Mouse (Mus musculus) liver, adult 2 months (tissue): Measurements from ENCODE around the gene Togaram1. TPM values are rescaled to one million over a fixed set of nuclear protein-coding genes. Genes with fewer than 3 reads are reported as not detected.

ENCODE experiments used
- DNase-seq: peaks from one replicate; pipeline ENCODE4 v3.0.0-alpha.2; 2011; ENCODE audit warnings: low read depth, low spot score; ENCODE audit errors: extremely low read depth
- H3K27ac ChIP-seq: fragments of 200-500 bp; replicated peaks from 2 replicates; pipeline ENCODE4 v1.5.1; 2012; ENCODE audit warnings: low read depth, mild to moderate bottlenecking, control low read depth, inconsistent platforms, low read length; ENCODE audit not compliant: insufficient read depth
- H3K27me3 ChIP-seq: fragments of 200-500 bp; 2 replicates; pipeline ENCODE4 v1.6.1; 2012; ENCODE audit warnings: mild to moderate bottlenecking, moderate library complexity, low read length, inconsistent platforms; ENCODE audit not compliant: control insufficient read depth, insufficient read depth
- H3K36me3 ChIP-seq: fragments of 200-500 bp; 2 replicates; pipeline ENCODE4 v1.6.1; 2012; ENCODE audit warnings: low read length, inconsistent platforms; ENCODE audit not compliant: control insufficient read depth, insufficient read depth
- H3K4me1 ChIP-seq: fragments of 200-500 bp; 2 replicates; pipeline ENCODE4 v1.6.1; 2011; ENCODE audit warnings: low read length; ENCODE audit not compliant: control insufficient read depth, insufficient read depth
- H3K4me3 ChIP-seq: fragments of 200-500 bp; 2 replicates; pipeline ENCODE4 v1.5.1; 2011; ENCODE audit warnings: low read depth, mild to moderate bottlenecking, control low read depth, low read length, moderate library complexity; ENCODE audit not compliant: insufficient read depth
- H3K79me2 ChIP-seq: fragments of 200-500 bp; 2 replicates; pipeline ENCODE4 v1.6.1; 2012; ENCODE audit warnings: inconsistent platforms, mild to moderate bottlenecking, low read length, moderate library complexity; ENCODE audit not compliant: control insufficient read depth, insufficient read depth
- H3K9ac ChIP-seq: fragments of 200-500 bp; 2 replicates; pipeline ENCODE4 v1.6.1; 2012; ENCODE audit warnings: low read depth, mild to moderate bottlenecking, control low read depth, inconsistent platforms, low read length
- CTCF ChIP-seq: fragments of 200-500 bp; IDR thresholded peaks from 2 replicates; pipeline ENCODE4 v1.5.1; 2011; ENCODE audit warnings: low read depth, low read length, control low read depth
- POLR2A ChIP-seq: fragments of 200-500 bp; IDR thresholded peaks from 2 replicates; pipeline ENCODE4 v1.6.1; 2011; ENCODE audit warnings: low read length, control low read depth; ENCODE audit not compliant: insufficient read depth; ENCODE audit errors: extremely low read depth
- WGBS: fragments of 180-500 bp; shearing (Covaris S2); methylation state at CpG from one replicate; pipeline ENCODE4 v1.1.7; 2018; 5-methylcytosine and 5-hydroxymethylcytosine counted together
- polyA plus RNA-seq: library from polyadenylated mRNA; depleted of rRNA; stranded (reverse); fragments of >200 nt; gene quantifications from 2 replicates; pipeline ENCODE4 v1.2.3, GENCODE M21; 2012
- total RNA-seq: library from RNA; depleted of rRNA; stranded (reverse); fragments of >200 nt; gene quantifications from 2 replicates; pipeline ENCODE4 v1.2.3, GENCODE M21; 2014

Togaram1 gene
- total and polyA plus RNA-seq, 2 experiments, result 2.0 to 14.6 TPM

DNA sequence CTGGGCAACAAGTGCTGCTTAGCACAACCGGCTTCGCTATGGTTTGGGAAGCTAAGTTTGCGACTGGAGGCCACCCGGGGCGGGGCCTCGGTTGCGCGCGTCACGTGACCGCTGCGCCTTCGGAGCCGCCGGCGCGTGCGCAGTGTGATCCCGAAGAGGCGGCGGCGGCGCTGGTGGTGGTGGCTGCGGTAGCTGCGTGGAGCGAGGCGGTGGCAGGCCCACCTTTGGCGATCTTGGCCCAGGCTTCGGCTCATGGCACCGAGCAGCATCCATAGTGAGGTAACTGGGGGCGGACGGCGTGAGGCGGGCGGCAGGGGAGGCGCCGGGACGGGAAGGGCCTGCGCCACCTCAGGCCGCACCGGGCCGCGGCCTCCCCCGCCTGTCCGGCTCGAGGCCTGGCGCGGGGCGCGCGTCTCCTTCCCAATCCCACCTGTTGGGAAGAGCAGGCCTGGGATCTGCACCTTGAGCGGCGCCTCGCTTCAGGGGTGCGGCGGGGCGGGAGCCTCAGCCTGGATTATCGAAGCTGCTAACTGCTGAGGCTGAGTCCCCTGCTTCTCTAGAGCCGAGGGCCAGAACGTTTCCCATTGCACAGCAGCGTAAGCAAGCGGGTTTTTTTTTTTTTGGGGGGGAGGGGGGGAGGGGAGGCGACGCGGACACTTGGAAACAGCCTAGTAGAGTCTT is 70.7 kb downstream of the Togaram1 start, which contains the start of gene Prpf39:
TSS of gene Prpf39 (plus strand) at position 144 of the 681 bp plus-strand sequence.
- TF ChIP-seq CTCF (no peak), POLR2A (peak; percentile 91)
- Histone ChIP-seq H3K9ac (peak within 1 kb of the TSS; percentile 100), H3K27me3 (no peaks in the 10 kb centered on the region), H3K79me2 (peaks cover 16% of the 10 kb centered on the region; the same call in 1 of the 2 replicates), H3K4me1 (peaks cover 11% of the 10 kb centered on the region), H3K4me3 (peak within 1 kb of the TSS; percentile 99), H3K27ac (peak within 1 kb of the TSS; percentile 93), H3K36me3 (no peaks in the 10 kb centered on the region)
- DNase-seq, result peak; percentile 75
- under 1% methylated on average over 64 of the region's 65 CpGs for WGBS

DNA sequence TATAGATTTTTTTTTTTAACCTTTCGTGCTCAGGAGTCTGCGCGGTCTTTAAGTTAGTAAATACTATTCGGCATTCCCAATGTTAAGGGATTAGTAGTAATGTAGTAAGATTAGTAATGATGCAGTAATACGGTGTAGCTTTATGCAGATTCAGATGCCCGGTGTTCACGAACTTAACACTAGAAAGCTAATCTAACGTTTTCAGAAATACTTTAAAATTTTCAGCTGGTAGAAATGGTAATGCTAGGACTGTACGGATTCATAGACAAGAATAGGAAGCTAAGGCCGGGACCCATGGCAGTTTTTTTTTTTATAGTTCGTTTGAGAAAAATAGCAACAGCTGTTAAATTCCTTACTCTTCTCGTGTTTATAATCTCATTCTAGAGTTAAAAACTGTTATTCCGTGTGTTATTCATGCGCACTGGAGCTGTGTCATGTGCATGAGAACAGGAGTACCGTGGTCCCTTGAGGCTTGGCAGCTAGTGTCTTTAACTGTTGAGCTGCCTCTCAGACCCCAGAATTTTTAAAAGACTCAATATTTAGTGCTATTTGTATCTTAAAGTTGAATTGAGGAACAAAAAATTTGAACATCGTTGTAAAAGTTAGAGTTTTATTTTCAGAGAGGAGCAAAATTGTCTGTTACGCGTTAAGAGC is 71.4 kb downstream of the Togaram1 start:
- peak; percentile 17 for DNase-seq
- Histone ChIP-seq H3K4me3 (peak overlapping the region; percentile 99), H3K27ac (no peak overlapping the region), H3K9ac (0 out of 2 replicates have a peak overlapping the region, but pooled peaks have one; percentile 20), H3K79me2 (peaks cover 19% of the 10 kb centered on the region; the same call in 1 of the 2 replicates), H3K4me1 (peaks cover 11% of the 10 kb centered on the region), H3K27me3 (no peaks in the 10 kb centered on the region), H3K36me3 (no peaks in the 10 kb centered on the region)
- WGBS, result 6% methylated on average over 18 of the region's 18 CpGs
- TF ChIP-seq POLR2A, result no peak
- no peak for TF ChIP-seq CTCF

DNA sequence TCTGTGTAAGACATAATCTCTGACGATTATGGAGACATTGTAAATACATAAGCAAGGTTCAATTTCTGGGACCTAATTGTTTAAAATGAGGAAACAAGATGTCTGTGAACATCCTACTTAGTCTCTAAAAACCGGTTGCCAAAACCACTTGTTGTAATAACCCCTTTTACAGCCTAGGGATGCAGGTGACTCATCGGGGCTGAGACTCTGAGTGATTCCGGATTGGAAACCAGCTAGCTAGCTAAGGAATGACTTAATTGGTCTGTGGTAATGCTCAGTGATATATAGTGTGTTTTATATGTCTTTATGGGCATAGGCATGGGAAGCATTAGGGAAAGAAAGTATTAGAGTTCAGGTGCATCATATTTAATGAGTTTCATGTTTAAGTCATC is 71.9 kb downstream of the Togaram1 start:
- Histone ChIP-seq H3K27ac (no peak overlapping the region), H3K9ac (no peak overlapping the region), H3K4me3 (0 out of 2 replicates have a peak overlapping the region, but pooled peaks have one; percentile 99), H3K4me1 (peaks cover 11% of the 10 kb centered on the region), H3K36me3 (peaks cover 2% of the 10 kb centered on the region; the same call in 1 of the 2 replicates), H3K27me3 (no peaks in the 10 kb centered on the region), H3K79me2 (peaks cover 19% of the 10 kb centered on the region; the same call in 1 of the 2 replicates)
- peak; percentile 5 for DNase-seq
- TF ChIP-seq CTCF, result no peak
- no peak for TF ChIP-seq POLR2A
- 3% methylated on average over 4 of the region's 4 CpGs for WGBS

DNA sequence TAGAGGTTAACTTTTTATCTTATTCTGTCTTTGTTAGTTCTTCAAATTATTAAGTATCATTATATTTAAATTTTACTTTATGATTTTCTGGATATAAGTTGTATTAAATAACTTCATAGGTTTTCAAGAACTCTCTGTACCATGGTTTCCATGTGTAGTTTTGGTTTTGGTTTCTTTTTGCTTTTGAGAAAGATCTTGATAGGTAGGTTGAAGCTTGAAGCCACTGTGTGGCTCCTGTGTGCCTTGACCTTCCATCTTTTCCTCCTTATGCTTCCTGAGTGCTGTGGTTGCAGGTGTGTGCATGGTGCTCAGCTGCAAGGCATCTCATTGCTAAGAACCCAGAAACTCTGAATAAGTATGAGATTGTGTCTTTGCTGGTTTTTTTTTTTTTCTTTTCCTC is 83.2 kb downstream of the Togaram1 start:
- no peak for DNase-seq
- peaks cover 3% of the 10 kb centered on the region; the same call in 1 of the 2 replicates for H3K79me2 ChIP-seq
- TF ChIP-seq POLR2A (no peak), CTCF (no peak)
- no peak overlapping the region for H3K27ac ChIP-seq
- H3K9ac ChIP-seq, result no peak overlapping the region
- no peaks in the 10 kb centered on the region for H3K27me3 ChIP-seq
- no peaks in the 10 kb centered on the region for H3K4me1 ChIP-seq
- no peak overlapping the region for H3K4me3 ChIP-seq
- peaks cover 37% of the 10 kb centered on the region for H3K36me3 ChIP-seq

DNA sequence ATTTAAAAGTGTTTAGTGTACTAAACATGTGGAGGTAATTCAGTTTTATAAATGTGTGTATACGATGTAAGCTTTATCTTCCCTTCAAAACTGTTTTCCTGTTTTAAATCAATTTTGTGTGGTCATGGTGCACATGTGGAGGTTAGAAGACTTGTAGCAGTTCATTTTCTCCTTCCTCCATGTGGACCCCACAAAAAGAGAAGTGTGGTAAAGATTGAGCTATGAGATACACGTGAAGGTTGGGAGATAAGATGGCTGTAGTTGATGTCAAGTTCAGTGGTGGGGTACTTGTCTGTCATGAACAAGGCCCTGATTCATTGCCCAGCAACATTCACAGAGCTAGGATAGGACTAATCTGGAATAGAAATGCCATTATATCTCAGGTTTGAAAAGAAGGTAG is 92.6 kb downstream of the Togaram1 start:
- no peak for DNase-seq
- Histone ChIP-seq H3K36me3 (peaks cover 59% of the 10 kb centered on the region), H3K4me1 (no peaks in the 10 kb centered on the region), H3K27me3 (no peaks in the 10 kb centered on the region), H3K79me2 (no peaks in the 10 kb centered on the region), H3K4me3 (no peak overlapping the region), H3K27ac (no peak overlapping the region), H3K9ac (no peak overlapping the region)
- TF ChIP-seq POLR2A (no peak), CTCF (no peak)
- WGBS, result 78% methylated on average over 2 of the region's 2 CpGs
